ENCODE assay signal across 14 mouse cellular contexts in the genomic region with DNA sequence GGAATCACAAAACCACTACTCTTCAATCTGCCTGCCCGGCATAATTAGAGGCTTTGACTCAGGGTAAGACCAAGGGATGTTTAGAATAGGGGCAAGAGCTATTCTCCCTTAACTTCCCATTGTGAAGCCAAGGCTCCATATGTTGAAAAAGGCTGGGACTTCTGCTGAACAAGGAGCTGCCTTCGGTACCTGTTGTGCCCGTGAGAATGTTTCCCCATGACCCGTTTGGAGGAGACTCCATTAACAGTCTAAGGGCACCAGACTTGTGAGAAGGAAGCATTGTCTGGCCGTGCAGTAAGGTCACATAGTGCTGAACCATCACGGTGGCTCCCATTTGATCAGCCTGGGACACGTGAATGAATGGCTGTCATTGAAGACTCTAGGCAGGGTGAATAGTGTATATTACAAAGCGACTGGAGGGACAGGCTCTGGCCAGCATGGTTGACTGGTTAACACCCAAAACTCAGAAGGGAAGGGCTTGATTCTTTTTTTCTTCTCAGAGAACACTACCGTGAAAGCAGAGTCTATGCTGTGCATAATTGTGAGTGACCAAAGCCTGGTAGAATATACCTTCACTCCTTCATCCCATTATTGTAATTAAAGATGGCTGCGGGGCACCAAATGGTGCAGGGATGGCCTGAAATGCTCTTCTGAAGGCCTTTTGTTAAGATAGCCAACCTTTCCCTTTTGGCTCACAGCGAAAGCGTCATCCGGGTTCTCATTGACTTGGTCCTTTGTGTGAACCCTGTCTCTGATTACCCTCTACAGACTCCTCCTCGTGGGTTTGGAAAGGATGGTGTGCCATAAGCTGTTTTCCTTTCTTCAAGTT.
DNase-seq lines count a peak whose midpoint lies in the region; ATAC-seq and TF ChIP-seq lines count a peak whose summit lies in the region.
"Had no signal": no experiment of that assay in that cellular context is flagged by ENCODE, and none has a peak within 500 bp of the region (broad histone marks: within the 10 kb centered on the region; RNA-seq: fewer than 3 reads in every experiment).

No protein-coding gene starts in this region.

- TF ChIP-seq CTCF in brain, embryonic 14.5 days (IDR thresholded peaks at IDR 0.05; ENCODE audit: borderline replicate concordance, extremely low read depth, insufficient read depth, insufficient read length) = no peak
- TF ChIP-seq CTCF in lung, postnatal 0 days (IDR thresholded peaks at IDR 0.05) = no peak

- ATAC-seq in embryonic facial prominence, embryonic 11.5 days (replicated peaks; ENCODE audit: insufficient number of reproducible peaks, low FRiP score, low TSS enrichment, low read depth) = peak; percentile 86
- ATAC-seq in hindbrain, embryonic 14.5 days (ENCODE audit: low FRiP score) = peak; percentile 61; the same call in 1 of the 2 replicates
- no peak for ATAC-seq in lung, postnatal 0 days

- no peaks in the 10 kb centered on the region for H3K4me1 ChIP-seq in embryonic facial prominence, embryonic 11.5 days (ENCODE audit: control insufficient read depth, insufficient read depth, low read length)
- peaks cover 32% of the 10 kb centered on the region for H3K4me1 ChIP-seq in hindbrain, embryonic 14.5 days (replicated peaks; ENCODE audit: control insufficient read depth, insufficient read depth, low read length)
- H3K4me1 ChIP-seq in lung, postnatal 0 days (ENCODE audit: insufficient read depth, low read depth, low read length) = no peaks in the 10 kb centered on the region; the same call in 1 of the 2 replicates
- H3K4me1 ChIP-seq: liver, embryonic 13.5 days had no signal

- no peak overlapping the region for H3K9ac ChIP-seq in embryonic facial prominence, embryonic 11.5 days (replicated peaks; ENCODE audit: low read length)
- no peak overlapping the region for H3K9ac ChIP-seq in hindbrain, embryonic 14.5 days
- H3K9ac ChIP-seq in lung, postnatal 0 days (replicated peaks; ENCODE audit: low read depth) = no peak overlapping the region
- H3K9ac ChIP-seq: liver, embryonic 13.5 days had no signal

- no peak overlapping the region for H3K27ac ChIP-seq in embryonic facial prominence, embryonic 11.5 days (replicated peaks; ENCODE audit: low read depth, low read length)
- H3K27ac ChIP-seq in hindbrain, embryonic 14.5 days = no peak overlapping the region
- no peak overlapping the region for H3K27ac ChIP-seq in lung, postnatal 0 days (ENCODE audit: low read length)
- H3K27ac ChIP-seq: liver, embryonic 13.5 days; macrophage had no signal

- 21% methylated on average over 14 of the region's 14 CpGs for WGBS in embryonic facial prominence, embryonic 11.5 days
- WGBS in hindbrain, embryonic 14.5 days = 20% methylated on average over 14 of the region's 14 CpGs
- WGBS in lung, postnatal 0 days = 75% methylated on average over 14 of the region's 14 CpGs

- no peaks in the 10 kb centered on the region for H3K27me3 ChIP-seq in embryonic facial prominence, embryonic 11.5 days (ENCODE audit: control insufficient read depth, insufficient read depth, low read length)
- H3K27me3 ChIP-seq in hindbrain, embryonic 14.5 days (ENCODE audit: control insufficient read depth, insufficient read depth, low read length) = no peaks in the 10 kb centered on the region
- no peaks in the 10 kb centered on the region for H3K27me3 ChIP-seq in lung, postnatal 0 days (replicated peaks; ENCODE audit: insufficient read depth, low read length)
- H3K27me3 ChIP-seq: liver, embryonic 13.5 days had no signal

- DNase-seq in brain, embryonic 14.5 days (ENCODE audit: low read depth) = peak; percentile 56
- no peak for DNase-seq in embryonic facial prominence, embryonic 11.5 days (ENCODE audit: low spot score)
- no peak for DNase-seq in hindbrain, embryonic 14.5 days (ENCODE audit: low spot score)
- DNase-seq in neural tube, embryonic 10.5 days (ENCODE audit: extremely low spot score, low spot score) = peak; percentile 54
- no peak for DNase-seq in right cerebral cortex, postnatal 10 days (ENCODE audit: low spot score in 2 of 2)
- DNase-seq in lung, postnatal 0 days (ENCODE audit: low spot score) = no peak
- no peak for DNase-seq in adrenal gland, postnatal 4 days (ENCODE audit: low spot score in 2 of 2)
- DNase-seq: adrenal gland, postnatal 36 days; cerebellum, adult 18-20 months; kidney, postnatal 4 days; liver, embryonic 13.5 days; thymus, postnatal 36 days had no signal

- no peak overlapping the region for H3K4me2 ChIP-seq in embryonic facial prominence, embryonic 11.5 days (ENCODE audit: low read depth, low read length)
- no peak overlapping the region; the same call in 1 of the 2 replicates for H3K4me2 ChIP-seq in hindbrain, embryonic 14.5 days (replicated peaks)
- no peak overlapping the region for H3K4me2 ChIP-seq in lung, postnatal 0 days (replicated peaks; ENCODE audit: low read depth, low read length)
- H3K4me2 ChIP-seq: heart, embryonic 11.5 days; liver, embryonic 13.5 days had no signal

- H3K36me3 ChIP-seq in embryonic facial prominence, embryonic 11.5 days (replicated peaks; ENCODE audit: control insufficient read depth, insufficient read depth, low read depth, low read length) = no peaks in the 10 kb centered on the region
- H3K36me3 ChIP-seq in hindbrain, embryonic 14.5 days (replicated peaks; ENCODE audit: control insufficient read depth, insufficient read depth) = no peaks in the 10 kb centered on the region
- H3K36me3 ChIP-seq in lung, postnatal 0 days (ENCODE audit: insufficient read depth, low read length) = no peaks in the 10 kb centered on the region
- H3K36me3 ChIP-seq: liver, embryonic 13.5 days had no signal

- TF ChIP-seq EP300 in lung, postnatal 0 days (IDR thresholded peaks at IDR 0.05) = no peak

- no peak for TF ChIP-seq POLR2A in brain, embryonic 14.5 days (IDR thresholded peaks at IDR 0.05; ENCODE audit: borderline replicate concordance, extremely low read depth, insufficient read depth, insufficient read length, poor library complexity, severe bottlenecking)

- H3K9me3 ChIP-seq in embryonic facial prominence, embryonic 11.5 days (replicated peaks; ENCODE audit: control insufficient read depth, low read length) = no peaks in the 10 kb centered on the region
- no peaks in the 10 kb centered on the region for H3K9me3 ChIP-seq in hindbrain, embryonic 14.5 days (ENCODE audit: control insufficient read depth, low read length)
- H3K9me3 ChIP-seq in lung, postnatal 0 days (ENCODE audit: low read length) = no peaks in the 10 kb centered on the region
- H3K9me3 ChIP-seq: liver, embryonic 13.5 days had no signal

- H3K4me3 ChIP-seq in embryonic facial prominence, embryonic 11.5 days (ENCODE audit: low read depth, low read length) = no peak overlapping the region
- H3K4me3 ChIP-seq in hindbrain, embryonic 14.5 days (replicated peaks; ENCODE audit: low read length) = no peak overlapping the region
- H3K4me3 ChIP-seq in lung, postnatal 0 days (ENCODE audit: low read depth, low read length) = no peak overlapping the region
- H3K4me3 ChIP-seq: liver, embryonic 13.5 days had no signal

Comparison
In these comparisons a context has a peak if more than half of its experiments do, and no peak if none do; other contexts are left out.
1. DNase-seq: peak in brain, embryonic 14.5 days (single experiment) and neural tube, embryonic 10.5 days (single experiment); none in embryonic facial prominence, embryonic 11.5 days (single experiment), hindbrain, embryonic 14.5 days (single experiment), right cerebral cortex, postnatal 10 days (0 of 2), lung, postnatal 0 days (single experiment) and adrenal gland, postnatal 4 days (0 of 2).